Mouse (Mus musculus): ENCODE measurements around the gene Fgfr2. TPM values are rescaled to one million over a fixed set of nuclear protein-coding genes. Genes with fewer than 3 reads are reported as not detected.
A peak's percentile ranks its signal among the peaks of the same experiment; 100 is the strongest.

The Fgfr2 gene
- polyA plus RNA-seq, 1 experiment: 14.8 TPM

DNA sequence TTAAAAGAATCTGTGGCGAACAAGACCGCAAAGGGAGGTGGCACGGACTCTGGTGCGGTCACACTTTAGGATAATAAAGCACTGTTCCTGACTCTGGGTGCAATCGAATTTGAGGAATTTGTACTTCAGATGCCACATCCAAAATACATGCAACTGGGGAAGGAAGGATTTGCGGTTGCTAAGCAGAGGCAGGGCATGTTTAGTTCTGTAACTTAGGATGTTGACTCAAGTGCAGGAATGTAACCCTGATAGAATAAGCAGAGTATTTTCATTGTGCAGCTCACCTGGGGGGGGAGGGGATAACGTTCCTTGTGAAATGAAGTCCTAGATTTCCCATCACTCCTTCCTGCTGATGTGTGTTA lies 309.1 kb downstream of the Fgfr2 start:
- no peaks in the 10 kb centered on the region for H3K36me3 ChIP-seq (ENCODE audit: control insufficient read depth, insufficient read depth, low read length)
- 2% methylated on average over 7 of the region's 7 CpGs for WGBS
- peak overlapping the region; percentile 67 for H3K27ac ChIP-seq (ENCODE audit: insufficient read depth, low read depth, low read length)
- H3K4me1 ChIP-seq (ENCODE audit: control insufficient read depth, insufficient read depth, low read length): peaks cover 8% of the 10 kb centered on the region; the same call in 1 of the 2 replicates
- TF ChIP-seq POLR2A (IDR thresholded peaks at IDR 0.05; ENCODE audit: low read depth, low read length) (no peak), CTCF (conservative IDR thresholded peaks at IDR 0.05; ENCODE audit: insufficient read depth, insufficient read length, low read depth, low read length) (no peak)
- H3K4me3 ChIP-seq (ENCODE audit: insufficient read depth, low read depth, low read length): peak overlapping the region; percentile 76
- no peak for DNase-seq
- no peaks in the 10 kb centered on the region for H3K27me3 ChIP-seq (replicated peaks; ENCODE audit: control insufficient read depth, insufficient read depth, low read length)

- H3K27ac ChIP-seq (ENCODE audit: insufficient read depth, low read depth, low read length): peak within 1 kb of the TSS; percentile 67
- WGBS: under 1% methylated on average over 84 of the region's 85 CpGs
- H3K36me3 ChIP-seq (ENCODE audit: control insufficient read depth, insufficient read depth, low read length): no peaks in the 10 kb centered on the region
- peak; percentile 9 for TF ChIP-seq POLR2A (IDR thresholded peaks at IDR 0.05; ENCODE audit: low read depth, low read length)
- no peak for TF ChIP-seq CTCF (conservative IDR thresholded peaks at IDR 0.05; ENCODE audit: insufficient read depth, insufficient read length, low read depth, low read length)
- peaks cover 12% of the 10 kb centered on the region; the same call in 1 of the 2 replicates for H3K4me1 ChIP-seq (ENCODE audit: control insufficient read depth, insufficient read depth, low read length)
- DNase-seq: peak; percentile 86
- no peaks in the 10 kb centered on the region for H3K27me3 ChIP-seq (replicated peaks; ENCODE audit: control insufficient read depth, insufficient read depth, low read length)
- H3K4me3 ChIP-seq (ENCODE audit: insufficient read depth, low read depth, low read length): peak within 1 kb of the TSS; percentile 76
Measured at GRCm38 (mm10) chr7:132813416-132814088, 309.6 kb downstream of the Fgfr2 start, which contains the start of gene Fam53b. Gene Fam53b, minus strand, starts transcription at chr7:132813886.

- TF ChIP-seq CTCF (conservative IDR thresholded peaks at IDR 0.05; ENCODE audit: insufficient read depth, insufficient read length, low read depth, low read length) (no peak), POLR2A (IDR thresholded peaks at IDR 0.05; ENCODE audit: low read depth, low read length) (no peak)
- Histone ChIP-seq H3K4me3 (ENCODE audit: insufficient read depth, low read depth, low read length) (peak overlapping the region; percentile 76), H3K4me1 (ENCODE audit: control insufficient read depth, insufficient read depth, low read length) (peaks cover 15% of the 10 kb centered on the region; the same call in 1 of the 2 replicates), H3K27ac (ENCODE audit: insufficient read depth, low read depth, low read length) (peak overlapping the region; percentile 67), H3K27me3 (replicated peaks; ENCODE audit: control insufficient read depth, insufficient read depth, low read length) (no peaks in the 10 kb centered on the region), H3K36me3 (ENCODE audit: control insufficient read depth, insufficient read depth, low read length) (no peaks in the 10 kb centered on the region)
- 1% methylated on average over 59 of the region's 59 CpGs for WGBS
- peak; percentile 59 for DNase-seq
Measured at GRCm38 (mm10) chr7:132812619-132813415, 310.3 kb downstream of the Fgfr2 start.

- Histone ChIP-seq H3K36me3 (ENCODE audit: control insufficient read depth, insufficient read depth, low read length) (no peaks in the 10 kb centered on the region), H3K27me3 (replicated peaks; ENCODE audit: control insufficient read depth, insufficient read depth, low read length) (no peaks in the 10 kb centered on the region), H3K4me1 (ENCODE audit: control insufficient read depth, insufficient read depth, low read length) (peaks cover 20% of the 10 kb centered on the region), H3K4me3 (ENCODE audit: insufficient read depth, low read depth, low read length) (peak overlapping the region; percentile 76), H3K27ac (ENCODE audit: insufficient read depth, low read depth, low read length) (peak overlapping the region; percentile 67)
- peak; percentile 51 for DNase-seq
- no peak for TF ChIP-seq CTCF (conservative IDR thresholded peaks at IDR 0.05; ENCODE audit: insufficient read depth, insufficient read length, low read depth, low read length)
- TF ChIP-seq POLR2A (IDR thresholded peaks at IDR 0.05; ENCODE audit: low read depth, low read length): no peak
- WGBS: 19% methylated on average over 23 of the region's 23 CpGs
Measured at GRCm38 (mm10) chr7:132811716-132812618, 311.2 kb downstream of the Fgfr2 start.

GRCm38 (mm10) chr7:132810879-132811278 lies 312.3 kb downstream of the Fgfr2 start:
- peaks cover 31% of the 10 kb centered on the region for H3K4me1 ChIP-seq (ENCODE audit: control insufficient read depth, insufficient read depth, low read length)
- peak; percentile 94 for DNase-seq

DNA sequence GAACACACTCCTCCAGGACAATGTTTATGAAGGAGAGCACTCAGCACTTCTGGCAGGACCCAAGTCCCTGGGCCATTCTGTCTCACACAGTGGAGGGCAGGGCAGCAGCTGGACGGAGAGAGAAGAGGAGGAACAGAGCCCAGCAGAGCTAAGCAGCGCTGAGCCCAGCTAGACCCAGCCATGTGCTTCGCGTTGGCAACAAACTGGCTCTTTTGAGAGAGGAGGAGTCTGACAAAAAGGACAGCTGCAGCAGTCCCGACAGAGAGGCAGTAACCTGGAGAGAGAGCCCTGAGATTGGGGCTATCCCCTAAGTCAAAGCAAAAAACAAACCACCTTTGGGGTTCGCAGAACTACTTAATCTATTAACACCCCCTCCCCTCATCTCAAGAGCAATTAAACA lies 312.8 kb downstream of the Fgfr2 start:
- Histone ChIP-seq H3K27me3 (replicated peaks; ENCODE audit: control insufficient read depth, insufficient read depth, low read length) (no peaks in the 10 kb centered on the region), H3K4me3 (ENCODE audit: insufficient read depth, low read depth, low read length) (no peak overlapping the region), H3K36me3 (ENCODE audit: control insufficient read depth, insufficient read depth, low read length) (no peaks in the 10 kb centered on the region), H3K4me1 (ENCODE audit: control insufficient read depth, insufficient read depth, low read length) (peaks cover 36% of the 10 kb centered on the region), H3K27ac (ENCODE audit: insufficient read depth, low read depth, low read length) (peak overlapping the region; percentile 94)
- peak; percentile 64 for DNase-seq
- 18% methylated on average over 6 of the region's 6 CpGs for WGBS
- TF ChIP-seq CTCF (conservative IDR thresholded peaks at IDR 0.05; ENCODE audit: insufficient read depth, insufficient read length, low read depth, low read length): no peak
- TF ChIP-seq POLR2A (IDR thresholded peaks at IDR 0.05; ENCODE audit: low read depth, low read length): no peak

More at GRCm38 (mm10) chr7:132810879-132811278, 312.3 kb downstream of the Fgfr2 start:
- TF ChIP-seq CTCF (conservative IDR thresholded peaks at IDR 0.05; ENCODE audit: insufficient read depth, insufficient read length, low read depth, low read length) (peak; percentile 93), POLR2A (IDR thresholded peaks at IDR 0.05; ENCODE audit: low read depth, low read length) (no peak)
- Histone ChIP-seq H3K27me3 (replicated peaks; ENCODE audit: control insufficient read depth, insufficient read depth, low read length) (no peaks in the 10 kb centered on the region), H3K36me3 (ENCODE audit: control insufficient read depth, insufficient read depth, low read length) (no peaks in the 10 kb centered on the region), H3K4me3 (ENCODE audit: insufficient read depth, low read depth, low read length) (no peak overlapping the region), H3K27ac (ENCODE audit: insufficient read depth, low read depth, low read length) (peak overlapping the region; percentile 94)
- 37% methylated on average over 1 of the region's 1 CpGs for WGBS

Data from kidney, adult 2 months (tissue).